Mouse (Mus musculus) MEL-GATA-1-ER (cell line): ENCODE measurements around the gene Fmod.

ENCODE experiments used
- DNase-seq: peaks from one replicate; pipeline ENCODE4 v3.0.0-alpha.2; 2012; ENCODE audit warnings: low read depth; ENCODE audit errors: extremely low read depth

The Fmod gene

GRCm38 (mm10) chr1:134075532-134075931 lies 38.5 kb downstream of the Fmod start:
- no peak for DNase-seq

- DNase-seq, result no peak
Measured at GRCm38 (mm10) chr1:134076789-134077188, 39.7 kb downstream of the Fmod start.

- peak; percentile 84 for DNase-seq
Measured at GRCm38 (mm10) chr1:134077389-134078060, 40.5 kb downstream of the Fmod start.

GRCm38 (mm10) chr1:134078061-134078795 lies 41.2 kb downstream of the Fmod start:
- peak; percentile 64 for DNase-seq

GRCm38 (mm10) chr1:134078802-134079476 lies 41.9 kb downstream of the Fmod start, which contains the start of gene Btg2:
TSS of gene Btg2 (minus strand) at chr1:134079120.
- DNase-seq, result peak; percentile 74

- no peak for DNase-seq
Measured at GRCm38 (mm10) chr1:134079477-134080163, 42.6 kb downstream of the Fmod start.

- DNase-seq, result no peak
Measured at GRCm38 (mm10) chr1:134080406-134080805, 43.4 kb downstream of the Fmod start.

- DNase-seq, result no peak
Measured at GRCm38 (mm10) chr1:134080881-134081450, 43.9 kb downstream of the Fmod start.

- DNase-seq, result no peak
Measured at GRCm38 (mm10) chr1:134082987-134083516, 46.0 kb downstream of the Fmod start.

GRCm38 (mm10) chr1:134083676-134084075 lies 46.6 kb downstream of the Fmod start:
- no peak for DNase-seq

GRCm38 (mm10) chr1:134084128-134084527 lies 47.1 kb downstream of the Fmod start:
- DNase-seq, result no peak

GRCm38 (mm10) chr1:134086017-134086416 lies 49.0 kb downstream of the Fmod start:
- no peak for DNase-seq

- DNase-seq, result no peak
Measured at GRCm38 (mm10) chr1:134086811-134087398, 49.9 kb downstream of the Fmod start.

- no peak for DNase-seq
Measured at GRCm38 (mm10) chr1:134089074-134089473, 52.0 kb downstream of the Fmod start.

- no peak for DNase-seq
Measured at GRCm38 (mm10) chr1:134091851-134092250, 54.8 kb downstream of the Fmod start.

- no peak for DNase-seq
Measured at GRCm38 (mm10) chr1:134092368-134092767, 55.3 kb downstream of the Fmod start.

GRCm38 (mm10) chr1:134092852-134093770 lies 56.1 kb downstream of the Fmod start:
- DNase-seq, result peak; percentile 84

- no peak for DNase-seq
Measured at GRCm38 (mm10) chr1:134093771-134094526, 56.9 kb downstream of the Fmod start.
